Mouse (Mus musculus): ENCODE measurements around the gene Sirt1.

GRCm38 (mm10) chr10:63302356-63302755 is 79.1 kb downstream of the Sirt1 start:
- TF ChIP-seq CTCF (IDR thresholded peaks at IDR 0.05; ENCODE audit: low read depth, low read length) (no peak), EP300 (IDR thresholded peaks at IDR 0.05; ENCODE audit: insufficient read depth, low read depth, low read length) (no peak), POLR2A (IDR thresholded peaks at IDR 0.05; ENCODE audit: insufficient read depth, low read length) (no peak)
